Mouse (Mus musculus) WW6 (cell line): ENCODE data around the gene Gm29427.

Experiments used
- DNase-seq: peaks from one replicate; pipeline ENCODE4 v3.0.0-alpha.2; 2013; ENCODE audit warnings: low read depth, low spot score

Gm29427 gene

DNA sequence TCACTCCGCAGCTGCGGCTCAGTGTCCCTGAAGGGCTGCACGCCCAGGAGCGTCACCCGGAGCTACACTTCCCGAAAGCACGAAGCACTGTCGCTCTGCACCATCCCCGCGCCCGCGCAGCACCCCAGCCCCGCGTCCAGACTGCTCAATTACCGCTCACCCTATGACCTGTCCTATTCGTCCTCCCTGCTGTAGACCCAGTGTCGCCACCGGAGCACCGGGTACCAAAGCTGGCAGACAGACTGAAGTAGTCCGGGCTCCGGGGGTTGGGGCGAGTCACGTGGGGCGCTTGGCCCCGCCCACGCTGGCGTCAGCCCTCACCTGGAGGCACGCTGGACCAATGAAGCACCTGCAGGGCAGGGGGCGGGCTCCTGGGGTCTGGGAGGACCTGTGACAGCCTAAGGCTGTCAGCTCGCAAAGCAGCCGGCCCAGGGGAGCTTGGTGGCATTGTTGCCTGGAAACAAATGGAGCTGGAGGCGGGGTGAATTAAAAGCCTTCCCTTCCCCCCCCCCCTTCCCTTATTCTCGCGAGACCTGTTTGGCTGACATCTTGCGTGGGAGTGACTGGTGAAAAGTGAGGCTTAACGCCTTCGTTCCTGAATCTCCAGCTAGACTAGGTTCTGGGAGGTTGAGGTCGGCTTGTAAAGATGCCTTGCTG is at the start of gene Gm29427:
Gene Gm29427, minus strand, starts transcription at position 239 of the 657 bp plus-strand sequence.
- peak; percentile 93 for DNase-seq

DNA sequence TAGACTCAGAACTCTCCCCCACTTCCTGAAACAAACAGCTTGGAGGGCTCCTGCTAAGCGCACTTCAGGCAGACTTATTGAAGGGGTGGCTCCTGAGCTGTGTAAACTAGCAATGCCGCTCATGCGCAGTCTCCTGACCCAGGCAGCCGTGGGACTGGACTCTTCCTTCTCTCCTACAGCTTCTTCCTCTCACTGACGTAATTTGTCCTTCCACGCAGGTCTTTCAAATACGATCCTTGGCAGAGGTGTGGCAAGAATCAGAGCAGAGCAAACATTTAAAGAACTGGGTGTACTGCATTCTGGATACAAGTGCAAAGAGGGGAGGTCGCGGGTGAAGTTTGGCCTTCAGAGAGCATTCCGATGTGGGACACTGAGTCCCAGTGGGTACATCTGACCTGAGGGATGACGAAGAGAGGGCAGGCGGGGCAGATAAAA is 48.4 kb upstream of the Gm29427 start:
- DNase-seq = no peak

DNA sequence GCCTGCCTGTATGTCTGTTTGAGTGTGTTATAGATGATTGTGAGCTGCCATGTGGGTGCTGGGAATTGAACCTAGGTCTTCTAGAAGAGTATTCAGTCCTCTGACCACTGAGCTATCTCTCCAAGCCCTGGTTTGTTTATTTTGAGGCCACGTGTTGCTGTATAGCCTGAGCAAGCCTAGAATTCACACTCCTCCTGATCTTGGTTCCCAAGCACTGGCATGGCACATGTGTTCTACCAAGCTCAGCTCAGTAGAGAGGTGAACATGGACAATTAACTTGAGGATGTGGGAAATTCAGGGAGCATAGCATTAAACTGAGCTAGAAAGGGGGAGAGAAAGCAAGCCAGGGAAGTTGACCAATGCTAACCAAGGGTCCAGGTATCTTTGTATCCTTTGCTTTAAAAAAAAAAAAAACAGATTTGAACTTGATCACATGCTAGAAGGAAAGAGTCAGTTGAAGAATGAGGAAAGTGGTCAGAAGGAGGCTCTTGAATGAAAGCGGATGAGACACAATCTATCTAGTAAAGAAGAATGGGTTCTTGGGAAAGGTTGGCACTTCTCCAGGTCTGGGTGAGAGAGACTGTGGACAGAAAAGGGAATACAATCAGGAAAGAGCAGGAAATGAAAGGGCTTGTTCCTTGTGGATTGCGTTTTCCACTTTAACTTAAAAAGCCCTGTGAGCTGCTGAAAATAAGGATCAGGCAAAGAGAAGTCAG is 46.6 kb upstream of the Gm29427 start:
- DNase-seq = no peak

DNA sequence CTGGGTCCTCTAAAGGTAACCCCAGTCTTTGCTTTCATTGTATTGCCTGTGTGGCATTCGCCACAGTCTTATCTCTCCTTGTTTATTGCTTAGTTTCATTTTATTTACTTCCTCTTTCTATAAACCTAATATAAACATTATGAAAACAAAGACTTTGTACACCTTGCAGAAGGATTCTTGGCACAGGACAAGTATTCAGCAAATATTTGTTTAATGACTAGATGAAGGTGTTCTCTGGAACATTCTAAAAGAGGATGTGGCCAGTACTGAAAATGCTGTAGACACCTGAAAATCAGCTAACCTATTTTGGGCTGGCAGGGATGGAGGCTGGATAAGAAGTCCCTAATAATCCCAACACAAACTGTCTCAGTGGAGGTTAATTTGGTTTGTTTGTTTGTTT is 46.0 kb upstream of the Gm29427 start:
- DNase-seq = no peak

DNA sequence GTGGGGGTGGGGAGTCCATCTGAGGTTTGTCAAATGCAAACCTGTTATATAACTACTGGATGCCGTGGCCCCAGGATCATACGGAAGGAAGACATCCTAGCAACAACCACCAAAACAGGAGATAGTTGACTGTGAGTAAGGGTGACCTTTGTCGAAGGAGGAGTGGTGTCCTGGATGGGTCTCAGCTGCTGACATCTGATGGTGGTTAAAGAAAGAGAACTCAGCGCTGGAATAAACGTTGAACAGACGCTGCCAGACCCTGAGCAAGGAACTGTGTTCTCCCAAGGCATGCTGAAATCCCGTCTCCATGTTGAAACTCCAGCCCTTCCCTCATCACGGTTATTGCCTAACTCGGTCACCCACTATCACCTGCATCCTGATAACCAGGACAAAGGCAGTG is 44.1 kb upstream of the Gm29427 start:
- DNase-seq = no peak

DNA sequence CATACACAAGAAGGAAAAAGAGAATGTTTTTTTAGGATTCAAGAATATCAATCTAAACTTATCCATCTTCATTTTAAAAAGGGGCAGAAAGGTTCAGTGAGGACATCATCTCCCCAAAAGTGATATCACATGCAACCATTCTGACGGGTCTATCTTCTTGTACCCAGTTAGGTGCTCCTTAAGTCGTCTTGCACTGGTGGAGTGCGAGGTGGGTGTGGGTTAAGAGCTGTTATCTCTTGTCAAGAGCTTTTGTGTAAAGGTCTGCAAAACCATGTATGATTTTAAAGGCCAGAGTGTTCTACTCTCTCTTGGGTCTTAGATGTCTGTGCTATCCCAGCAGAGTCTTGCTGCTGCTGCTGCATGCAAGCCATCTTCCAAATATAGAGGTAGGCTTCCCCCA is 31.2 kb upstream of the Gm29427 start:
- no peak for DNase-seq

DNA sequence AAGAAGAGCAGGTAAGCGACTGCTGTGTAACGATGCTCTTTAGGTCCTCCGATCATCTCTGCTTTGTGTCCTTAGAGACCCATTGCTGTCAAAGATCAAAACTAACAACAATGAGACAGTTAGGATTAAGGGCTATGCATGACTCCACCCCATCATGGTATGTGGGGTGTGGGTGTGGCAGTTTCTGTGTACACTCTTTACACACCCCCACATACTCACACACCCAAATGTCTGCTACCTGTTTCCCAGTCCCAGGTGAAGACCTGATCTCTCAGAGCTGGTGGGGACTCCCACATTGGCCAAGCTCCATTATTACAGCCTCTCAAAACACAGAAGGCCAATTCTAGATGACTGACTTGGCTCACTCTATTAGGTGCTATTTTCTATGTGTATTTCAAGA is 30.0 kb upstream of the Gm29427 start:
- no peak for DNase-seq

DNA sequence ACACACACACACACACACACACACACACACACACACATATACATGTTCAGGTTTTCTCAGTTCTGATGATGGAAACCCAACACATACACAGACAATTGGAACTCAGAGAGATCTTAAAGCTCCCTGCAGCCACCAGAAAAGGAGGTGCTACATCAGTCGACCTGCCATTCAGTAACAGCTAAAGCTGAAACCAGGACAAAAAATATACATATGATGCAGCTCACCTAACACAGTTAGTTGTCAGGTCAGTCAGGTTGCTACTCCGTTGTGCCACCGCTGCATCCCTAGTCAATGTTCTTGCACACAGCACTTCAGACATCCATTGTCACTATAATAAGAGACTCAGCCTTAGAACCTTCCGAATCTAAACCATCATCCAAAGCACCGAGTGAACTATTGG is 29.4 kb upstream of the Gm29427 start:
- no peak for DNase-seq

DNA sequence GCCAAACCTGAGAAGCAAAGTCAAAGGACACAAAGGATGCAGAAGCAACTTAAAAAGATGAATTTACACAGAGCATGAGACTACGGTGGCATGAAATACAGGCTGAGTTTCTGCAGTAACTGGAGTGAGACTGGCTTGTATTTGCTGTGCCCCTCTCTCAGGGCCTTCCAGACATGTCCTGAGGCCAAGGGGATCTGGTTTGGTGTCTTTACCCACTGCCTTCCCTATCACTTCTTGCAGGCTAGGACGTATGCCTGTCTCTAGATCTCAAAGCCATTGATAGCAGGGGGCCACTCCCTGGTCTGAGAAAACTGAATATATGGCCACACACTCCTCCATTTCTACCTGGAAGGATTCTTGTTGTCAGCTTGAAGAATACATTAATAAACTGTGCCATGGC is 28.6 kb upstream of the Gm29427 start:
- DNase-seq = no peak

DNA sequence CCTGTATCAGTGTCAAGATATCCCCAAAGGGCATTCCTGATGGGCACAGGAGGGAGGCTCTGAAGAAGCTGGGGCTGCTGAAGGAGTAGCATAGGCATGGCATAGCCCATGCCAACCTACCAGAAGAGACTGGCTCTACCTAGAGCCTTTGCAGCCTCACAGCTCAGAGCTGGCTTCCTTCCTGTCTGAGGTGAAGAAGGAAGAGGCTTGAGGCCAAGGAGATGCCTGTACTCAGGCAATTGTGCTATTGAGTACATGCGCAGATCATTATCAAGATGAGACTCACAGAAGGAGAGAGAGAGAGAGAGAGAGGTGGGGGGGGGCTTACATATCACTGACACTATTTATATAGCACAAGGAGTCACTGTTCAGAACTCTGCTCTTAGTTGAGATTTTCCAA is 28.2 kb upstream of the Gm29427 start:
- DNase-seq = no peak

DNA sequence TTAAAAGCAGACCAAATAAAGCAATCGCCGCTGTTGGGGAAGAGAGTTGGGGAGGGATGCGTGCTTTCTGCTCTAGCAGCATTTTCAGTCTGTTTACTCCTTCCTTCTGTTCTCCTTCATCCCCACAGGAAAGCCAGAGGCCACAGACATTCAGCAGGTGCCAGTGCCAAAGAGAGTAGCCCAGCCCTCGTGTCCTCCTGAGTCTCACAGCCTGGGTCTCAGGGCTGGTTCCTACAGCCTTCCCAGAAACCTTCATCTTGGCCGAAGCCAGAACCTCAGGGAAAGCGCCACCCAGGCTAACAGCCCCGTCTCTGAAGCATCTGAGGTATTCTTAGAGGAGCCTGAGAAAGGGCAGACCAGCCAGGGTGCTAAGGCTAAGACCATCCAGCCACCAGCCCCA is 26.6 kb upstream of the Gm29427 start:
- no peak for DNase-seq

DNA sequence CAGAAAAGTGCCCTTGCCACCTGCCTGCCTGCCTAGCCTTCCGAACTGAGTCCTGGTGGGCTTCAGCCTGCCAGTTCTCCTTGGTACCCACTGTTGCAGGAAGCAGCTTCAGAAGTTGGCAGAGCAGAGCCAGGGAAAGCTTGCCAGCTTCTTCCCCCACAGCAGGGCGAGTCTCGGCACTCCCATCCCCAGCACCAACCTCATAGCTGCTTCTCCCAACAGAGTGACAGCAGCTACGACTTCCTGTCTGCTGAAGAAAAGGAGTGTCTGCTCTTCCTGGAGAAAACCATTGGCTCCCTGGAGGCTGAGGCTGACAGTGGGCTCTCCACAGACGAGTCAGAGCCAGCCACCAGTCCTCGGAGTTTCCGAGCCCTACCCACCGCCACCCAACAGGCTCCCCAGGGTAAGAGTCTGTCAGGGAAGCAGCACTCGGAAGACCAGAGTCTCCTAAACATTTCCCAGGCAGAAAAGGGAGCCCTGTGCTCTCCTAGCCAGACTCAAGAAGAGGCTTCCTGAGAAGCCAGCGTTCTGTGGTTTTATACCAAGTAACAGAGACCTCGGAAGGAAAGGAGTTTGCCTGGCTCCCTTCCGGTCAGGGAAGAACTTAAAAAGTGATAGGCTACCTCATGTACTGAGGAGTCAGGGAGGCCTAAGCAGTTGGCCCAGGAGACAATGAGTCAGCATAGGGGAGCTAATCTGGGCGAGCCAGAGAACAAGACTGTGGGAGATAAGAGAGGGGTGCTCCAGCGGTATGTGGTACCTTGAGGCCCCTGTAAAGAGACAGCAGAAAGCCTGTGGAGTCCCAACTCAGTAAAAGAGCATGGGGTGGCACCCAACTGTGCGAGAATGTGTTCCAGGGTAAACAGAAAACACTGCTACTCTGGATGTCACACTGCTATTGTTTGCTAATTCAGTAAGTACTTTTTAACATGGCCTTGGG is 25.5 kb upstream of the Gm29427 start:
- DNase-seq = no peak

DNA sequence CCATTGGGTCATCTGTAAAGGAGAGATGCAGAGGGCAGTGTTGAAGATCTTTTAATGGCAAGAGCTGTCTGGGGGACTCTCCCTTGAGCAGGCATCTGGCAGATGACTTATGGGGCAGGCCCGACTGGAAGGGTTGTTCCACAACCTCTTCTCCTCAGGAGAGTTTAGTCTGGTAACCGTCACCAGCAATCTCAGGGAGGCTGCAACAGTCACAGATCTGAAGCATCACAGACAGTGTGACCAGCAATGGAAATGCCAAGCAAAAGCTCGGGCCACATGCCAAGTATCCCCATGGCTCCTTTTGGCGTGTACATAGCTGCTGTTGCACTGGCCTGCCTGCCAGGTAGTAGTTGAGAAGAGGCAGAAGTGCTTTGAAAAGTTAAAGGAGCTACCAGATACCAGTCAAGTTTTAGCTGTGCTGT is 24.6 kb upstream of the Gm29427 start:
- DNase-seq = no peak

DNA sequence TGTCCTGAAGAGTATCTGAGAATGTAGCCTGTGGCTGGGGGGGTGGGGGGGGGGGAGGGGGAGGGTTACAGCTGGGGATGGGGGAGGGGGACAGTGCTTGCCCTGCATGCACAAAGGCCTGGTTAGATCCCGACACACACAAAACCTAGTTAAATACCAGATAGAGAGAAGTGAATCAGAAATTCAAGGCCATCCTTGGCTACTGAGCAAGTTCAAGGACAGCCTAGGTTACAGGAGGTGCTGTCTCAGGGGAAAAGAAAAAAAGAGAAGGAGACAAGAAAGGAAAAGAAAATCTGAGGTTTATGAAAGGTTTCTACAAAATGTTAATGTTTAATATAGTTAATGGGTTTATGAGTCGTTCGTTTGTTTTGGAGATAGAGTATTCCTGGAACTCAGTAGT is 24.0 kb upstream of the Gm29427 start:
- no peak for DNase-seq

DNA sequence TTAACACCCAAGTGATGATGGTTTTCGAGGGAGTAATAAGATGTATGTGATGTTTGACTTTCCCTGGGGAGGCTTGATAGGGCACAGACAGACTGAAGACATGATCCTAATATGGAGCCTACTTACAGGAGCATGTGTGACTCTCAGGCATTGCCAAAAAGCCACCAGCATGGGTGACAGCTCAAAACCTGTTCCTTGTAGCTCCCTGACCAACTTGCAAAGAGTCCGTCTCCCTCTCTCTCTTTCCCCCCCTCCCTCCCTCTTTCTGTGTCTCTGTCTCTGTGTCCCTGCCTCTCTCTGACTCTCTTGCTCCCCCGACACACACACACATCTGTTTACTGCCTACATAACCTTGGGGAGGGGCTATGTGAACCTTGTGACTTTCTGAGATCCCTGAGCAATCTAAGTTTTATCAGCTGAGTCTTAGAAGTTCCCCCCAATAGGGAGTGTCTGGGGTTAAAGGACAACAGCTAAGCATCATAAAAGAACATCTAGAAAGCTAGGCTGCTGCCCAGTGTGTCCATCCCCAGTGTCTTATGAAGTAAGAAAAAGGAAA is 23.0 kb upstream of the Gm29427 start:
- DNase-seq = no peak

DNA sequence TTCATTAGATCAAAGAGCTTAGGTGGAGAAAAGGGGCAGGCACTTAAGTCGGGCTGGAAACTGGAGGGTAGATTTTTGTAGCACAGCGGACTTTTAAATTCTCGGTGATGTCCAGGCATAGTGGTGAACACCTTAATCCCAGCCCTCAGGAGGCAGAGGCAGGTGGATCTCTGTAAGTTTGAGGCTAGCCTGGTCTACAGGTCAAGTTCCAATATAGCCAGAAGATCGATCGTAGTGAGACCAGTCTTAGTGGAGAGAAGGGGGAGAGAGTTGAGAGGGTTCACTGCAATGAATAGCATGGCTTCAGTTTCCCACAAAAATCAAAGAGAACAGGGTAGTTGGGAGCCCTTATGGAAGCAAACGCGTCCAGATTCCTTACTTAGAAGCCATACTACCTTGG is 22.3 kb upstream of the Gm29427 start:
- no peak for DNase-seq

DNA sequence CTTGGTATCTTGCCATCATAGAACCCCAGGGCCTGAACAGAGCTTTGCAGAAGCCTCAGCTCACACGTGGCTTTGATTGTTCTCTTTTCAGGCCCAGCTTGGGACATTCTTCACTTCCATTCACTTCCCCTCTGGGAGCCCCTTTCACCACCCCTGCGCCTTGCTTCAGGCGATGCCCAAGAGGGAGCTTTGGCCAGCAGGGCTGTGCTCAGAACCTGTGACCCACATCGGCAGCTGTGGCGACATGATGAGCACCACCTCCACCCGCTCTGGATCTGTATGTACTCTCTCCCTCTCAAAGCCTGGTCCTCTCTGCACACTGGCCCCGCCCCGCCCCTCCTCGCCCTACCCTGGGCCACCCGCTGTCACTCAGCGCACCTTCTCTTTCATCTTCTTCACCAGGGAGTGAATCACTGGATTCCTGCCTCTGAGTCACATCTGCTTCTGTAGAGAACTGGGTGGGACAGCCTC is 21.8 kb upstream of the Gm29427 start:
- DNase-seq = peak; percentile 56

DNA sequence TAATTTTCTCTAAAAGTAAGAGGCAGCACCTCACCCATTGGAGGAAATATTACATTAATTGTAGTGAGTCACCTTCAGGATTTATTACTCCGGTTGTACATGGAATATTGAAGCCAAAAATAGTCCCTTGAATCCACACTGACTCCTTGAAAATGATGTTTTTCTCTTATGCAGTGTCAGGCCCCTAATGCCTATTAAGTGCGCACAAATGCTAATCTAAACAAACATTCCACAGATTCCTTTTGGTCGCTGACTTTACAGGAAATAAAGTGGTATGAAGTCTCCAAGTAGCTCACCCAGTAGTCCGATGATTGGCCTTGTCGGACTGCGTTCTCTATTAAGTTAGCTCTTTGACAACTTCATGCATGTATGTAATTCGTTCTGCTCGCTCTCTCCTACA is 19.3 kb upstream of the Gm29427 start:
- DNase-seq = no peak

DNA sequence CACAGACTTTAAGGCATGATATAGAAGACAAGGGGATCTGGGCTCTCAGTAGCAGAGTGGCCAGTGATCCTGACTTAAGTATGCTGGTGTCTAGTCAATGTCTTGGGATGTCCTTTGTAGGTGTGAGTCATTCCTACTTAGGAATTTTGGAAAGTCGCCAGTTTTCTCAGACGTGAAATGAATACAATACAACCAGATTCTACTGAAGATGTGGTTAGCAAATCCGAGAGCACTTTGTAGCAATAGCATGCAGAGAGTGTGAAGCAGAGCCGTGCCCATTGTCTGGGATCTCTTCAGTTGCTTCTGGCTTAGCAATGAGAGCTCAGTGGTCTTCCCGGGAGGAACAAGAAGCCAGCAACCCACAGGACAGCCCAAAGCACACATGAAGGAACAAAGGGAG is 18.9 kb upstream of the Gm29427 start:
- no peak for DNase-seq

DNA sequence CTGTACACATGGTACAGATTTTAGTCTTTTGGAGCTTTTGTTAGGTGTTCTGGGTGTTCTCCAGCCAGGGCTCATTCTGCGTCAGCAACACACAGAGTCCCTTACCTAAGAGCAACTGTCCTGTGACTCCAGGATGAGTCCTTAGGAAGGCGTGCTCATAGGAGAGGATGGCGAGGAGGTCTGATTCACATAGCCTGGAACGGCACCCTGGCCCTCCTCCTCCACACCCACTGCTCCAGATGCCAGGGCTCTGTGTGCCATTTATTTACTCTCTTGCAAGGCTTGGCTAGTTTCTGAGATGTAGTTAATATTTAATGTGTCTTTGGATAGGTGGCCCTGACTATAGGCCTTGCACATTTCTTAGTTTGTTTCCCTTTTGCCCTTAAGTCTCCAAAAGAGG is 18.1 kb upstream of the Gm29427 start:
- DNase-seq = no peak

DNA sequence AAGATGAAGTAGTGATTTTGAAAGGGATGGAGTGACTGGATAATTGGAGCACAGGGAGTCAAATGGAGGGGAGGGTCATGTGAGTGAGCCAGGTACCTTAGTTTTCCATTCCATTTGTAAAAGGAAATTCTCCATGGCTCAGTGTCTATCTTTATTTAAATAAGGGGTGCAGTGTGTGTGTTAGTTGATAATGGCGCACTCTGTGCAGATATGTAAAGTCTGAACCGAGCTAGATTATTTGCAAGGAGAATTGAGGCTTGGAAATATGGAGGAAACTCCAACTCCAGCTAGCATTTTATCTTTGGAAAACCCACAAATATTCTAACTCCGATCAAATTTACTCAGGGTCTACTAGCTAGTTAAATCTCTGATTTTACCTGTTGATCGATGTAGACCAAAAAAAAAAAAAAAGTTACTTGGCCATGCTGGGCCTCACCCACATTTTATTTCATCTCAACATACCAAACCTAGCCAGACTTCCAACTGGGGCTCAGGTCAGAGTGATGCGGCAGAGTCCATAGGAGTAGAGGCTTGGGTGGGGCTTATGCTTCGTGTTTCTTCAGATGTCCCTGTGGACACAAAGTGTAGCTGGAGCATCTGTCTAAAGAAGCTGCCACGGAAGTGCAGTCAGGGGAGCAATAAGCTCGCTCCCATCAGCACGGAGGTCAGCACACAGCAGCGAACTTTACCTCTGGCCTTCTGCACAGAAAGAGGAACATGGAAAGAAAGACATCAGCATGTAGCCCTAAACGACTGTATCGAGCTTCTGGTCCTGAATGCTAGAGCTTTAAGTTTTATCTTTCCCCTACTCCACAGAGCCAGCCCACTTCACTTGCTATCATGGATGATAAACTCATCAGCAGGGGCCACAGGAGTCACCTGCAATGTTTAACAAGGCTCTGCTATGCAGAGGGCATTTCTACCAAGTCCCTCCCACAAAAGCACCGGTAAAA is 17.4 kb upstream of the Gm29427 start:
- no peak for DNase-seq
